Mouse (Mus musculus): ENCODE data around the gene Stk26. TPM values are rescaled to one million over a fixed set of nuclear protein-coding genes. Genes with fewer than 3 reads are reported as not detected.

The Stk26 gene
- polyA plus RNA-seq (2017; shearing (Covaris generic)) = 10 to 100 TPM in 1 of 3 experiments, 1 to 10 TPM in 2; 9.3 to 16.3 (median 9.5) TPM

- peak; percentile 74 for ATAC-seq
Measured at GRCm38 (mm10) chrX:50840847-50841560, at the start of gene Stk26. TSS of gene Stk26 (plus strand) at chrX:50841047.

- no peak for ATAC-seq
Measured at GRCm38 (mm10) chrX:50793005-50793680, 47.7 kb upstream of the Stk26 start.

GRCm38 (mm10) chrX:50797798-50798197, 43.0 kb upstream of the Stk26 start:
- ATAC-seq = no peak

- no peak for ATAC-seq
Measured at GRCm38 (mm10) chrX:50798571-50798970, 42.3 kb upstream of the Stk26 start.

GRCm38 (mm10) chrX:50799656-50800188, 41.1 kb upstream of the Stk26 start:
- no peak for ATAC-seq

GRCm38 (mm10) chrX:50805654-50806053, 35.2 kb upstream of the Stk26 start:
- ATAC-seq = peak; percentile 90

- no peak for ATAC-seq
Measured at GRCm38 (mm10) chrX:50823856-50824255, 17.0 kb upstream of the Stk26 start.

GRCm38 (mm10) chrX:50835592-50835991, 5.3 kb upstream of the Stk26 start:
- peak; percentile 18 for ATAC-seq

- peak; percentile 80 for ATAC-seq
Measured at GRCm38 (mm10) chrX:50836029-50836691, 4.7 kb upstream of the Stk26 start.

GRCm38 (mm10) chrX:50841587-50841986, 740 bp downstream of the Stk26 start:
- ATAC-seq = peak; percentile 41

GRCm38 (mm10) chrX:50842046-50842445, 1.2 kb downstream of the Stk26 start:
- ATAC-seq = peak; percentile 35

- ATAC-seq = no peak
Measured at GRCm38 (mm10) chrX:50850428-50851184, 9.8 kb downstream of the Stk26 start.

GRCm38 (mm10) chrX:50863771-50864170, 22.9 kb downstream of the Stk26 start:
- no peak for ATAC-seq

- ATAC-seq = no peak
Measured at GRCm38 (mm10) chrX:50864734-50865133, 23.9 kb downstream of the Stk26 start.

- ATAC-seq = peak; percentile 97
Measured at GRCm38 (mm10) chrX:50874246-50875002, 33.6 kb downstream of the Stk26 start.

GRCm38 (mm10) chrX:50887999-50888398, 47.2 kb downstream of the Stk26 start:
- ATAC-seq = no peak

- no peak for ATAC-seq
Measured at GRCm38 (mm10) chrX:50903497-50903896, 62.6 kb downstream of the Stk26 start.

- ATAC-seq = no peak
Measured at GRCm38 (mm10) chrX:50909915-50910314, 69.1 kb downstream of the Stk26 start.

- no peak for ATAC-seq
Measured at GRCm38 (mm10) chrX:50917389-50917788, 76.5 kb downstream of the Stk26 start.

- ATAC-seq = no peak
Measured at GRCm38 (mm10) chrX:50918754-50919153, 77.9 kb downstream of the Stk26 start.

GRCm38 (mm10) chrX:50924629-50925364, 84.0 kb downstream of the Stk26 start:
- no peak for ATAC-seq
